Mouse (Mus musculus) liver, embryonic 14.5 days (tissue): ENCODE results near the gene Zc3h15.

Experiments used
- CTCF ChIP-seq: IDR thresholded peaks from 2 replicates; pipeline ENCODE4 v1.5.1; 2016; ENCODE audit warnings: antibody characterized with exemption, low read depth, control low read depth
- EP300 ChIP-seq: IDR thresholded peaks from 2 replicates; pipeline ENCODE4 v1.6.1; 2016; ENCODE audit warnings: antibody characterized with exemption, low read depth

GRCm38 (mm10) chr2:83683731-83684519 is 39.7 kb downstream of the Zc3h15 start:
- TF ChIP-seq CTCF = no peak
- no peak for TF ChIP-seq EP300
